Mouse (Mus musculus): Measurements from ENCODE around the gene Mgat4e. TPM values are rescaled to one million over a fixed set of nuclear protein-coding genes. Genes with fewer than 3 reads are reported as not detected.
"Not testable (repeated sequence)": the region's sequence is repeated elsewhere in the genome, so short reads cannot be mapped to it uniquely, and the experiment has no call there.

The Mgat4e gene
- polyA plus RNA-seq, 1 experiment from 2014 or later, result not detected

DNA sequence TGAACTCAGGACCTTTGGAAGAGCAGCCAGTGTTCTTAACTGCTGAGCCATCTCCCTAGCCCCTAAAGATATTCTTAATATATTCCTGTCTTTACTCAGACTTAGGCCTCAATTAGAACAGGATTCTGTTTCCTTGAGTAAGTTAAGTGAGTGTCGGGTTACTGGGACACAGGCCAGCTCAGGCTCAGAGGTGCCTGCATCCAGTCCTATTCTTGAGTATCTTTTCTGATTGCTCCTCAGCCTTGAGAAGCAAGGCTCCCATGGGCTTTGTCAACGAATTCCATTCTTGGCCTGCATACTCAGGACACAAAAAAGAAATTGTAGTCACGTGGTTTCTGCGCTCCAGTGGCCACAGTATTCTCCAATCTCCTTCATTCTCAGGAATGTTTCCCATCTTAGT, 1.3 kb downstream of the Mgat4e start:
- no peak for DNase-seq (ENCODE audit: low spot score)

DNA sequence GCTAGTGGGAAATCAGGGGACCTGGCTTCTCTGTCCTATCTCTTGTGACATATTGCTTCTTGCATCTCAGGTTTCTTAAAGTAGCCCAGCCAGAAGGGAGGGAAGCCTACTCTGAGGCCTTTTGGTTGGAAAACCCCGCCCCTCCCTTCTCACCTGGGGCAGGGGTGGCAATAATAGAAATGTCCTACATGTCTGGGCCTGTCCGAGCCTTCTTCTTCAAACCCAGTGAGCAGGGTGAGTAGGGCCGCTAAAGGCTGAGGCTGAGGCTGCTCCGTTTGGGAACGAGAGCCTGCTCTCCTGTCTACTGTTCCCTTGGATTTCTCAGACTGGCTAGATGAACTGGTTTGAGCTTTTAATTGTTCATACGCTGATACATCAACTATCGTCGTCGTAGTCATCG, 8.9 kb downstream of the Mgat4e start:
- no peak for DNase-seq (ENCODE audit: low spot score)
- H3K4me3 ChIP-seq, result no peak overlapping the region
- H3K36me3 ChIP-seq, result no peaks in the 10 kb centered on the region
- H3K27ac ChIP-seq, result no peak overlapping the region
- no peaks in the 10 kb centered on the region for H3K4me1 ChIP-seq
- H3K9me3 ChIP-seq (replicated peaks), result no peaks in the 10 kb centered on the region
- WGBS, result 84% methylated on average over 10 of the region's 10 CpGs
- H3K27me3 ChIP-seq (ENCODE audit: low read depth, poor library complexity, severe bottlenecking), result no peaks in the 10 kb centered on the region

More for the DNA sequence above, 1.3 kb downstream of the Mgat4e start:
- Histone ChIP-seq H3K4me3 (no peak overlapping the region), H3K36me3 (no peaks in the 10 kb centered on the region), H3K9me3 (replicated peaks) (no peaks in the 10 kb centered on the region), H3K4me1 (no peaks in the 10 kb centered on the region), H3K27ac (no peak overlapping the region), H3K27me3 (ENCODE audit: low read depth, poor library complexity, severe bottlenecking) (no peaks in the 10 kb centered on the region)
- WGBS, result 74% methylated on average over 4 of the region's 4 CpGs

DNA sequence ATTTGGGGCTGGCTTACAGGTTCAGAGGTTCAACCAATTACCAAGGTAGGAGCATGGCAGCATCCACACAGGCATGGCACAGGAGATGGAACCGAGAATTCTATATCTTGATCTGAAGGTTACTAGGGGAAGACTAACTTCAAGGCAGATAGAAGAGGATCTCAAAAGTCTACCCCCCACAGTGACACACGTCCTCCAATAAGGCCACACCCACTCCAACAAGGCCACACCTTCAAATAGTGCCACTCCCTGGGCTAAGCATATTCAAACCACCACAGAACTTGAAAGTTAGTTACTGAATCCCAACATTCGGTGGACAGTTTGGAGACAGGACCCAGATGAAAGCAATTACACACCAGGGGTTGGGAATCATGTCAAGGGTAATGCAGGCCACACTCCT, 14.0 kb downstream of the Mgat4e start:
- Histone ChIP-seq H3K36me3 (no peaks in the 10 kb centered on the region), H3K9me3 (replicated peaks) (no peaks in the 10 kb centered on the region), H3K4me3 (no peak overlapping the region), H3K4me1 (no peaks in the 10 kb centered on the region), H3K27me3 (ENCODE audit: low read depth, poor library complexity, severe bottlenecking) (no peaks in the 10 kb centered on the region), H3K27ac (no peak overlapping the region)
- no peak for DNase-seq (ENCODE audit: low spot score)
- 86% methylated on average over 3 of the region's 3 CpGs for WGBS

DNA sequence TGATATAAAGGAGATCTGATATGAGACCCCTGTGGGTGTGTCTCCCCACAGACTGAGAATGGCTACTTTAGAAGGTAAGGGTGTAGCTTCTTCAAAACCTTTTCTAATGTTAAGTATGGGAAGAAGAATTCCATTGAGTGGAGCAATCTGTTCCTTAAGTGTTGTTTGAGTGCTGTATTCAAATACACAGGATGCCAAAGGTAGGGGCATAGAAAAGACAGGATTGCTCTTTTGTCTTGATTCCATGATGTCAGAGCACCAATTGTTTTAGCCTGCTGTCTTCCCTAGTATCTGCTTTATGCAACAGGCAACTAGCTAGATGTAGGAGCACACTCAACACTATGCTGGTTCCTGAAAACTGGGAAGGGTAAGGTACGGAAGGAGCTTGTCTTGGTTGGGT, 14.4 kb downstream of the Mgat4e start:
- no peaks in the 10 kb centered on the region for H3K9me3 ChIP-seq (replicated peaks)
- H3K4me1 ChIP-seq, result no peaks in the 10 kb centered on the region
- DNase-seq (ENCODE audit: low spot score), result no peak
- WGBS, result 98% methylated on average over 1 of the region's 1 CpGs
- H3K4me3 ChIP-seq, result no peak overlapping the region
- H3K27me3 ChIP-seq (ENCODE audit: low read depth, poor library complexity, severe bottlenecking), result no peaks in the 10 kb centered on the region
- no peaks in the 10 kb centered on the region for H3K36me3 ChIP-seq
- H3K27ac ChIP-seq, result no peak overlapping the region

DNA sequence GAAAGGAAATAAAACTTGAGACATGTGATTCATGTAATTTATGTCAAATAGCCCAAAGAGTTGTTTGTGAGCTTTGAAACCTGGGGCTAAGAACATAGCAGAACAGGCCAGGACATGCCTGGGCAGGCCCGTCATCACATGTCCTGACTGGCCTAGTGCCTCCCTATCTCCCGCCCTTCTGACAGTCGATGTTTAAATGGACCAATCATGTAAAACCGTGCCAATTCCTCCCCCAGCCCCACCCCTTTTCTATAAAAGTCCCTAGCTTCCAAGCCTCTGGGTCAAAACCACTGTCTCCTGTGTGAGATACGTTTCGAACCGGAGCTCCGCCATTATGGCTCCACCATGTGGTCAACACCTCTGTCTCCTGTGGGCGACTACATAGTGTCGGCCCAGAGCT, 15.8 kb downstream of the Mgat4e start:
- not testable (repeated sequence) for DNase-seq (ENCODE audit: low spot score); H3K36me3 ChIP-seq; H3K27ac ChIP-seq; H3K9me3 ChIP-seq (replicated peaks); H3K27me3 ChIP-seq (ENCODE audit: low read depth, poor library complexity, severe bottlenecking); H3K4me3 ChIP-seq; H3K4me1 ChIP-seq
- WGBS, result 93% methylated on average over 10 of the region's 10 CpGs

DNA sequence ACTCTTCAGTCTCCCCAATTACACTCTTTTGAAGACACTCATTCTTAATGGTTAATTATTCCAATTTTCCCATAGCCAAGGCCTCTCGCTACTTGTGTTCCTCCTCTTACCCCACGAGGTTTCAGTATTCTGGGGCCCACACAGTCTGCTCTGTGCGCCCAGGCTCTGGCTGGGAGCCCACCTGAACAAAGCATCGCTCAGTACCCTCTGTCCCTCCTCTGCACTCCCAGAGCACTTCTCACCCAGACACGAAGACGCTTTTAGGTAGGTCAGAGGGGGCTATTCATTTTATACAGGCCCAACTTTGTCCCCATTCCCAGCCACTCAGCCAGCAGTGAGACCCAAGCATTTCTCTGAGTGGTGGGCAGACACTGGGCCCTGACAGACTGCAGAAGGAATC, 18.9 kb downstream of the Mgat4e start:
- H3K27ac ChIP-seq, result no peak overlapping the region
- no peaks in the 10 kb centered on the region for H3K9me3 ChIP-seq (replicated peaks)
- WGBS, result 87% methylated on average over 6 of the region's 6 CpGs
- no peak for DNase-seq (ENCODE audit: low spot score)
- H3K4me3 ChIP-seq, result no peak overlapping the region
- no peaks in the 10 kb centered on the region for H3K27me3 ChIP-seq (ENCODE audit: low read depth, poor library complexity, severe bottlenecking)
- H3K4me1 ChIP-seq, result no peaks in the 10 kb centered on the region
- no peaks in the 10 kb centered on the region for H3K36me3 ChIP-seq

DNA sequence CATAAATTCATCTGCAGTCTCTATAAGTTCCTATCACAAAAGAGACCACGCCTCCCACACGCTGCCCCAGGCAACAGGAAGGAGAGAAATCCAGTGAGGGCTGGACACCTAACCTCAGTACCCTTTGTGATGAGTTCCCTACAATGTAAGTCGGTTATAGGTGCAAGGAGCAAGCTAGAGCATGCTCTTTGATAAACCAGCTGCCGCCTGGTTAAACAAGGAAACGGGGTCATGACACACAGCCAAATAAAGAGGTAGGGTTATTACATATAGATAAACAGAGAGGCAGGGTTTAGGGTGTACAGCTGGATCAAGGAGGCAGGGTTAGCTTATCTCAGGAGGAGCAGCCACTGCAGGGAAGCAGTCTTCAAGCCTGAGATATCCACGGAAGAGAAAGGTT, 22.7 kb downstream of the Mgat4e start:
- Histone ChIP-seq H3K4me1 (no peaks in the 10 kb centered on the region), H3K27ac (no peak overlapping the region), H3K36me3 (no peaks in the 10 kb centered on the region), H3K4me3 (no peak overlapping the region), H3K9me3 (replicated peaks) (no peaks in the 10 kb centered on the region), H3K27me3 (ENCODE audit: low read depth, poor library complexity, severe bottlenecking) (no peaks in the 10 kb centered on the region)
- 86% methylated on average over 6 of the region's 6 CpGs for WGBS
- no peak for DNase-seq (ENCODE audit: low spot score)

DNA sequence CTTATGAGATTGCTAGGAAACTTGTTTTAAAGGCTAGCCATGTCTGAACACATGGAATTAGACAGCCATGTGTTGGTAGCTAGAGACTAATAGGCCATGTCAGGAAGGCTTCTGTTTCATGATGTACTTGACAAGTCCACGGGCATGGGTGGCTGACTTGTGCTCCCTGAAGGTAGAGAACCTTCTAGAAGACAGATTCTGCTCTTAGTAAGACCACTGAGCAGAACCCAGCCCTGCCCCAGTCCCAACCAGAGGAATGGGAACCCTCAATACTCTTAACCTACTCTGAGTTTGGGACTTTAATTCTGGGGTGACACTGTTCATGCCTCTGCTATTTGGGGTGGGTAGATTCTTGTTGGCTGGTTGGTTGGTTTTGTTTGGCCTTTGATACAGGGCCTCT, 24.5 kb downstream of the Mgat4e start:
- WGBS, result 90% methylated on average over 1 of the region's 1 CpGs
- H3K27me3 ChIP-seq (ENCODE audit: low read depth, poor library complexity, severe bottlenecking), result no peaks in the 10 kb centered on the region

DNA sequence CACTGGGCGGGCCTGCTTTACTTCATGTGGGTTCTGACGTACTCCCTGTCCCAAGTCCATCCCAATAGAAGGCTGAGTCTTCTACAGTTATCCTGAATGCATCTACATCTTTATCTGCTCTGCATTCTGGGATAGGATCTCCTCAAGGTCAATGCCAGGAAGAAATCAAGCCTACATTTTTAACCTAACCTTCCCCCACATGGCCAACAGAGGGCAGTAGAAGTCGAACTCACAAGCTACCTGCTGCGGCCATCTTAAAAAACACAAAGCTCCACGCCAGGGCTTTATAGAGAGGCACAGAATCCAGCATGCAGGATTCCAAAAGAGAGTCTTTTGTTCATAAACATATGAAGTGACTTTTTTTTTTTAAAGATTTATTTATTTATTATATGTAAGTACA, 25.1 kb downstream of the Mgat4e start:
- Histone ChIP-seq H3K4me3 (no peak overlapping the region), H3K27me3 (ENCODE audit: low read depth, poor library complexity, severe bottlenecking) (no peaks in the 10 kb centered on the region), H3K27ac (no peak overlapping the region), H3K9me3 (replicated peaks) (no peaks in the 10 kb centered on the region), H3K36me3 (no peaks in the 10 kb centered on the region), H3K4me1 (no peaks in the 10 kb centered on the region)
- no peak for DNase-seq (ENCODE audit: low spot score)
- WGBS, result 76% methylated on average over 5 of the region's 5 CpGs

More for the DNA sequence above, 24.5 kb downstream of the Mgat4e start:
- Histone ChIP-seq H3K4me1 (no peaks in the 10 kb centered on the region), H3K27ac (no peak overlapping the region), H3K36me3 (no peaks in the 10 kb centered on the region), H3K4me3 (no peak overlapping the region), H3K9me3 (replicated peaks) (no peaks in the 10 kb centered on the region)
- no peak for DNase-seq (ENCODE audit: low spot score)

DNA sequence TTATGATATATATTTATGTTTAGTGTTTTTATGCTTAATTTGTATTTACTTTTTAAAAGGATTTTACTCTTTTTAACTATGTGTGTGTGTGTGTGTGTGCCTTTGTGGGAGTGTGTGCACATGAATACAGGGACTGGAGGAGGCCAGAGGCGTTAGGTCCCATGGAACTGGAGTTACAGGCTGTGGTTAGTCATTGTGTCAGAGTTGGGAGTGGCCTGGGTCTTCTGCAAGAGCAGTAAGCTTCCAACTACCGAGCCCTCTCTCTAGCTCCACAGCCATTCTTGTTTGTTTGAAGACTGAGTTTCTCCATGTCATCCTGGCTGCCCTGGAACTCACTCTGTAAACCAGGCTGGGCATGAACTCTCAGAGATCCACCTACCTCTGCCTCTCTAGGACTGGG, 27.2 kb downstream of the Mgat4e start:
- no peaks in the 10 kb centered on the region for H3K36me3 ChIP-seq
- no peak overlapping the region for H3K27ac ChIP-seq
- H3K9me3 ChIP-seq (replicated peaks), result no peaks in the 10 kb centered on the region
- H3K27me3 ChIP-seq (ENCODE audit: low read depth, poor library complexity, severe bottlenecking), result no peaks in the 10 kb centered on the region
- no peak overlapping the region for H3K4me3 ChIP-seq
- H3K4me1 ChIP-seq, result no peaks in the 10 kb centered on the region
- no peak for DNase-seq (ENCODE audit: low spot score)
- WGBS, result 62% methylated on average over 2 of the region's 2 CpGs

DNA sequence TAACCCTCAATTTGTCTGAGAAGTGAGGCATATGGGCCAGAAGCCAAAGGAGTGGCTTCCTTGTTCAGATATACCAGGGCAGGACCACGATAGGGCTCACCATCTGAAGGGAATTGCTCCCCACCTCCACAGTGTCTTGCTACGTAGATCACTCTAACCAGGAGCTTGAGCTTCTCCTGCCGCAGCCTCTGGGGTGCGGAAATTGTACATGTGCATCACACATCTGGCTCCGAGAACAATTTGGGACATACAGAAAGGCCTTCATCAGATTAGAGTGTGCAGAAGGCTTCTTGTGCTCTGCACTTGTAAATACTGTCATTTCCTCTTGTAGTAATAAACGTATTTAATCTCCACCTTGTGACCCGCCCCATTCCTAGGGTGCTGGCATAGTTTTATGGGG, 28.3 kb downstream of the Mgat4e start:
- Histone ChIP-seq H3K4me3 (no peak overlapping the region), H3K9me3 (replicated peaks) (no peaks in the 10 kb centered on the region), H3K27ac (no peak overlapping the region), H3K36me3 (no peaks in the 10 kb centered on the region), H3K27me3 (ENCODE audit: low read depth, poor library complexity, severe bottlenecking) (no peaks in the 10 kb centered on the region), H3K4me1 (peaks cover 11% of the 10 kb centered on the region)
- WGBS, result 82% methylated on average over 7 of the region's 7 CpGs
- no peak for DNase-seq (ENCODE audit: low spot score)

DNA sequence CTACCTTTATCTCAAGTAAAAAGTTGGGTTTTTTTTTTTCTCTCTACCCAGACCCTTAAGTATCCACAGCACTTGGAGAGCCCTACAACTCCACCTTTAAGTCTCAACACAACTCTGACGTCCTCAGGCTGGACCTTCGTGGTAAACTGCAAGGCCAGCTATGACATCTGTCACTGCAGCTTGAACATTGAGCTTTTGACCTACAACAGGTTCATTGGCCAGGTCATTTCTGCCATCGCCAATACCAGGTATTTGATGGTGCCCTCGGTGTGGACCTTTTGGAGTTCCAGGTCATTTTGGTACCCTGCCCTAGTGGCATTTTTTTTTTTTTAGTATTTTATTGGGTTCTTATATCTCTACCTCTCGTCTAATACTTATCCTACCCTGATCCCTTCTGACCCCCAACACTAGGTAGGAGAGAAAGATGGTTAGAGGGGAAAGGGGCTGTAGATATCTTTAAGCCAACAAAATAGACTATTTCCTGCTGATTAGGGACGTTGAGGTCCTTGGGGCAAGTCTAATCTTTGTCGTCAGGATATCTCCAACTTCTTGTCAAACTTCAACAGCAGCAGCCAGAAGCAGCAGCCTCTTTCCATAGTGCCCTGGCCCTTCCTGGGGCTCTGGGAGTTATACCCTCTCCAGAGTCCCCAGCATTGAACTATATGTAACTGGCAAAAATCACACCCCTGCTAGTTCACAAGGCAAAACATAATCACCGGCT, 29.3 kb downstream of the Mgat4e start:
- whole genome bisulfite sequencing, result 86% methylated on average over 8 of the region's 8 CpGs
- Histone ChIP-seq H3K4me3 (no peak overlapping the region), H3K9me3 (replicated peaks) (no peaks in the 10 kb centered on the region), H3K27me3 (ENCODE audit: low read depth, poor library complexity, severe bottlenecking) (peaks cover 8% of the 10 kb centered on the region; the same call in 1 of the 2 replicates), H3K27ac (no peak overlapping the region), H3K36me3 (no peaks in the 10 kb centered on the region), H3K4me1 (peaks cover 16% of the 10 kb centered on the region)
- no peak for DNase-seq (ENCODE audit: low spot score)

DNA sequence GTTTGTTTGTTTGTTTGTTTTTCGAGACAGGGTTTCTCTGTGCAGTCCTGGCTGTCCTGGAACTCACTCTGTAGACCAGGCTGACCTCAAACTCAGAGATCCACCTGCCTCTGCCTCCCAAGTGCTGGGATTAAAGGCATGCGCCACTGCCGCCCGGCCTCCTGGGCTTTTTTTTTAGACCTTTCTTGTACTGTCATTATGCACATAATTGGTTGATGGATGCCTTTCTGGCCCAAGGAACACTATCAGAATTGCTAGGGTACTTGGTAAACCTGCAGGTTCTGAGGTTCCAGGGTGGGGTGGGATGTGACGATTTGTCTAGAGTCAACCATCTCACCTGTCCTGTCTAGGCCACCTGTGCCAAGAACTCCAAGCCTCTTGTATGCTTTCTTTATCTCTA, 30.3 kb downstream of the Mgat4e start:
- not testable (repeated sequence) for H3K36me3 ChIP-seq; H3K4me3 ChIP-seq; DNase-seq (ENCODE audit: low spot score); H3K27ac ChIP-seq; H3K9me3 ChIP-seq (replicated peaks)
- Histone ChIP-seq H3K4me1 (peaks cover 16% of the 10 kb centered on the region), H3K27me3 (ENCODE audit: low read depth, poor library complexity, severe bottlenecking) (peaks cover 17% of the 10 kb centered on the region)
- 94% methylated on average over 5 of the region's 5 CpGs for WGBS

DNA sequence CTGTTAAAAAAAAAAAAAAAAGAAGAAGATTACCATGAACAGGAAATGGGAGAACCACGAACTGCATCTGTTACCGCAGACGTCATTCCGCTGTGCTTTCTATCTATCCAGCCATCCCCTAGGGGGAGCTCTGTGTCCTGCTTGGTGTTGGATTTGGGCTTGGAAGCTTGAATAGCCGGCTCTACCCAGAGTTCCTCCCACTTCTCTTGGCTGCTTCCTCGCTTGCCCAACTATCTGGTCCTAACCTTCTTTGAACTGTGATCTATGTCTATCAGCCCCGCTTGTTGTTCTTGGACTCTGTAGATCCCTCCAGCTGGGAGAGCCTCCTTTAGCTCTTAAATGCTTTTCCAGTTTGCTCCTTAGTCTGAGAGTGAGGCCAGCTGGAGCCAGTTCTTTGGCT, 30.8 kb downstream of the Mgat4e start:
- H3K36me3 ChIP-seq, result no peaks in the 10 kb centered on the region
- 12% methylated on average over 7 of the region's 7 CpGs for WGBS
- H3K9me3 ChIP-seq (replicated peaks), result no peaks in the 10 kb centered on the region
- peaks cover 17% of the 10 kb centered on the region for H3K4me1 ChIP-seq
- no peak overlapping the region for H3K27ac ChIP-seq
- DNase-seq (ENCODE audit: low spot score), result peak; percentile 55
- no peak overlapping the region for H3K4me3 ChIP-seq
- H3K27me3 ChIP-seq (ENCODE audit: low read depth, poor library complexity, severe bottlenecking), result peaks cover 22% of the 10 kb centered on the region
